Mouse (Mus musculus): ENCODE results near the gene Hapln2. TPM values are rescaled to one million over a fixed set of nuclear protein-coding genes. Genes with fewer than 3 reads are reported as not detected.

The Hapln2 gene
- total and polyA plus RNA-seq, 2 experiments from 2014 or later = 0.31 to 0.38 TPM

DNA sequence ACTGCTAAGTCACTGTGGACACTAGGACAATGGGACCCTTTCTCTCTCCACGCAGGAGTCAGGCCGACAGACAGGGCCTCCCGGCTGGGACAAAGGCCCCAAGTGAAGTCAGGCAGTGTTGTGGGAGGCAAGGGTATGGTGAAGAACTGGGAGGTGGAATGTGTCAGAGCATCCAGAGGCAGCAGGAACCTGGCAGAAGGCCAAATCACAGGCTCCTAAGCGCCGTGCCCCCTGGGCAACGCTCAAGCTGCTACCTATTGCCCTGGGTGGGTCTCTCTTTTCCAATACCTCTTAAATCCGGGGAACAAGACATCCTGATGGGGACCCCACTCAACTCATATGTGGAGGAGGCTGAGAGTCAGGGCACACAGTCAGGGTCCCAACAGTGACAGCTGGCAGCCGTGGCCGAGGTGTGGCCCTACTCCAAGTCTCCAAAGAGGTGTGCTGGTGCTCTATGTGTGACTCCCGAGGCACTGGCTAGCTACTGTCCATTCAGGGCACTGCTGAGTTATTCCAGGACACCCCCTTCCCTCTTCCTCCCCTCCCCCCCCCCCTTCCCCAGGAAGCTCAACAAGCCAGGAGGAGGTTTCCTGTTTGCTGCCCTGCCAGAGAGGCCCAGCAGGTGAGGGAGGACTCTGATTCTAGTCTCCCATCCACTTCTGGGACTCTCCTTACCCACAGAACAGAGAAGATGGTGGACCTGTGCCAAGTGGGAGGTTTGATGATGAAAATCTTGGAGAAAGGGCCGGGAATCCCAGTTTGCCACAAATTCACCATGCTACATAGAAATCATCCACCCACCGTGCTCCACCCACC is 41.7 kb downstream of the Hapln2 start:
- ATAC-seq (no peak), DNase-seq (no peak)
- Histone ChIP-seq H3K27me3 (ENCODE audit: insufficient read depth, low read length) (no peaks in the 10 kb centered on the region), H3K36me3 (ENCODE audit: insufficient read depth) (no peaks in the 10 kb centered on the region), H3K4me3 (ENCODE audit: low read depth, low read length) (no peak overlapping the region), H3K4me2 (ENCODE audit: low read depth) (no peak overlapping the region), H3K27ac (ENCODE audit: low read depth, low read length) (no peak overlapping the region), H3K9me3 (ENCODE audit: low read length) (no peaks in the 10 kb centered on the region), H3K4me1 (ENCODE audit: insufficient read depth) (peaks cover 15% of the 10 kb centered on the region), H3K9ac (no peak overlapping the region)
- no peak for TF ChIP-seq CTCF (IDR thresholded peaks at IDR 0.05; ENCODE audit: low read depth)
- WGBS = 17% methylated on average over 12 of the region's 12 CpGs

DNA sequence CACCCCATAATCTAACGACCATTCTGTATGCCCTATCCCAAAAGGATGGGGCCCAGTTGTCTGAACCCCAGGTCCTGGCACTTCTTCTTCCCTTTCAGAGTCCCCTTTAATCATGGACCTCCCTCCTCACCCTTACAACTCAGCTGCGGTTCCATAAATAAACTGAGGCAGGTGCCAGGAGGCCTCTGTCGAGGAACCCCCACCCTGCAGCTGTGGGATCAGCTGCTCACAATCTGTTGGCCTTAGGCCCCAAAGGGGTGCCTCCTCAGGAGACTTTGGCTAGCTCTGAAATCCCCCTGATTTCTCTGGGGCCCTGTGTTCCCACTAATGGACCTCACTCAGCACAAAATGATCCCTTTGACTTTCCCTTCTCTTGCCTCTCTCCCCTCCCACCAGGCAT is 43.3 kb downstream of the Hapln2 start:
- no peak overlapping the region for H3K4me2 ChIP-seq (ENCODE audit: low read depth)
- no peak overlapping the region for H3K4me3 ChIP-seq (ENCODE audit: low read depth, low read length)
- H3K27ac ChIP-seq (ENCODE audit: low read depth, low read length) = no peak overlapping the region
- peaks cover 15% of the 10 kb centered on the region for H3K4me1 ChIP-seq (ENCODE audit: insufficient read depth)
- no peaks in the 10 kb centered on the region for H3K9me3 ChIP-seq (ENCODE audit: low read length)
- H3K36me3 ChIP-seq (ENCODE audit: insufficient read depth) = no peaks in the 10 kb centered on the region
- TF ChIP-seq CTCF (IDR thresholded peaks at IDR 0.05; ENCODE audit: low read depth) = no peak
- no peak overlapping the region for H3K9ac ChIP-seq
- no peaks in the 10 kb centered on the region for H3K27me3 ChIP-seq (ENCODE audit: insufficient read depth, low read length)
- DNase-seq (no peak), ATAC-seq (no peak)
- 37% methylated on average over 3 of the region's 3 CpGs for WGBS

DNA sequence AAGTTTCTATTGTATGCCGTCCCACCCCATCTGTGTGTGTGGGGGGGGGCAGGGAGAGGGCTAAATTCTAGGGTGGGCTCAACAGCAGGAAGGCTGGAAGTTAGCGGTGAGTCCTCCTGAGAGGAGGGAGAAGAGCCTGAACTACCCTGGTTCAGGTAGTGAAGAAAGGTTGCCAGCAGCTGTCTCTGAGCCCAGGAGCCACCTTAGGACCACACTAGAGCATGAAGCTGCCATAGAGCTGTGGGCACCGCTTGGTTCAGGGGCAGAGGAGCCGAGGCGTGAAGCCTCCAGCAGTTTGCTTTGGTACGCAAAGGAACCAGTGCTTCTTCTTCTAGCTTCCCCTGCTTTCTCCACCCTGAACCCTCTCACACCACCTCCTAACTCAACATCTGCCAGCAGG is 43.8 kb downstream of the Hapln2 start:
- Histone ChIP-seq H3K27ac (ENCODE audit: low read depth, low read length) (no peak overlapping the region), H3K4me3 (ENCODE audit: low read depth, low read length) (no peak overlapping the region), H3K9ac (no peak overlapping the region), H3K4me2 (ENCODE audit: low read depth) (no peak overlapping the region), H3K36me3 (ENCODE audit: insufficient read depth) (no peaks in the 10 kb centered on the region), H3K9me3 (ENCODE audit: low read length) (no peaks in the 10 kb centered on the region), H3K4me1 (ENCODE audit: insufficient read depth) (peaks cover 15% of the 10 kb centered on the region), H3K27me3 (ENCODE audit: insufficient read depth, low read length) (no peaks in the 10 kb centered on the region)
- TF ChIP-seq CTCF (IDR thresholded peaks at IDR 0.05; ENCODE audit: low read depth) = no peak
- DNase-seq = no peak
- no peak for ATAC-seq
- 53% methylated on average over 6 of the region's 6 CpGs for WGBS

DNA sequence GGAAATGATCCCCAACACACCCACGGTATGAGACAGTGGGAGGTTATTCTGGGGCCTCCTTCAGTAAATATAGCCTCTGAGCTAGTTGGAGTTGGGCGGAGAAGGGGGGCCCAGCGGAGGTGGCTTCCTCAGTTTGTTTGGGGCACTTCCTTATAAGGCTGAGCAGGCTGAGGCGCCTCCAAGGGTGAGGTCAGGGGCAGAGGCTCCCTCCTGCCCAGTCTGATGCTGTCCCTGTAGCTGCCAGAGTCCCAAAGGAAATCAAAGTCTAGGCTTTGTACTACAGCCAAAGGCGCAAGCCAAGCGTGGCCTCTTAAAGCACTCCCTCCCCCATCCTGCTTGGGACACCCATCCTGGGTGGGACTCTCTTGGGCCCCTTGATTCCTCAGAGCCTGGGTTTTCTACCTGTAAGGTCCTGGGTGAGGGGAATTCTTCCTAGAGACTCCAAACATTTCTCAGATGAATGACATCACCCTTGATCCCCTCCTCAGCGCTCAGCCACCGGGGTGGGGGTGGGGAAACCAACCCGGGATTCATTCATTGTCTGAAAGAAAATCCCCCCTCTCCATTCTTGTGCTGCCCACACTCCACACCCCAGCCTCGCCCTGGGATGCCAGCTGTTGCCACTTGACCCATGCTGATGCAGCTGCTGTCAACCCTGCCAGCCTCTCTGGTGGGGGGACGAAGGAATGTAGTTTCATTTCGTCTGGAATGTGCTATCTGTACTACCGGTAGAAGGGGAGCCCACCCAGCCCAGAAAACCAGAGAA is 44.4 kb downstream of the Hapln2 start:
- H3K4me2 ChIP-seq (ENCODE audit: low read depth) = no peak overlapping the region
- H3K27ac ChIP-seq (ENCODE audit: low read depth, low read length) = no peak overlapping the region
- H3K4me1 ChIP-seq (ENCODE audit: insufficient read depth) = peaks cover 13% of the 10 kb centered on the region
- ATAC-seq (no peak), DNase-seq (no peak)
- no peaks in the 10 kb centered on the region for H3K36me3 ChIP-seq (ENCODE audit: insufficient read depth)
- no peaks in the 10 kb centered on the region for H3K27me3 ChIP-seq (ENCODE audit: insufficient read depth, low read length)
- no peak overlapping the region for H3K9ac ChIP-seq
- 13% methylated on average over 13 of the region's 13 CpGs for WGBS
- TF ChIP-seq CTCF (IDR thresholded peaks at IDR 0.05; ENCODE audit: low read depth) = no peak
- no peak overlapping the region for H3K4me3 ChIP-seq (ENCODE audit: low read depth, low read length)
- no peaks in the 10 kb centered on the region for H3K9me3 ChIP-seq (ENCODE audit: low read length)

DNA sequence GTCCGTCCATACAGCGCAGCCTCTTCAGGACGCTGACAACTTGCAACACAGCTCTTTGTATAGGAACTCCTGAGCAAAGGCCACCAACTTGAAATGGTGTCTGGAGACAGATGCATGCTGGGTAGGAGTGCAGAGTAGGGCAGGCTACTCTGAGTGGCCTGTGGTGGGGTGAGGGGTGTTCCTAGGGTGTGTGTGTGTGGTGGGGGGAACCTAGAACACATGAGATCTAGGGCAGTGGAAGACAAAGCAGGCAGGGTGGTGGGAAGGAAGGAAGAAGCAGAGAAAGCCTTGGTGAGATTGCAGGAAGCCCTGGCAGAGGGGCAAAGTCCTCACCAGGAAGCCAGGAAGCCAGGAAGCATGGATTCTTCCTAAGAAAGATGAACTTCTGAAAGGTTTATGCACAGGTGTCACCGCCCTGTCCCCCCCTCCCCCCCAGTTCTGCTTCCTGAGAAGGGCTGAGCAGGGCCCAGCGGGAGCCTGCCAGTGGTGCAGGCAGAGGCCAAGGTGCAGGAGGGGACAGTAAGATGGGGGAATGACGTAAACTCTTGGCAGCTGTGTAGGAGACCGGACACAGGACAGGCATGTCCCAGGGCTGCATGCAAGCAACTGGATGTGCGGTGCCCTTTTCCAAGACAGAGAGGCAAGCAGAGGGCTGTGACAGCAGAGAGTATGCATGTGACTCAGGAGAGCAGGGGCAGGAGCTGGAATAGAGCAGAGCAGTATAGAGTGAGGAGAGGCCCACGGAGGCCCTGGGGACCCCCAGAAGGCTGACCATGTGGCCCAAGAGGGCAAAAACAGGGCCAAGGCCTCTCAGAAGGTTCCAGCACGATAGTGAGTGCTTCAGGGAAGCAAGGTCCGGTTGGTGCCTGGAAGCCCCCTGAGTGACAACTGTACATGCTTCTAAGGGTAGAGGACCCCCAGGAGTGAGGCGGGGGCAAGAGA is 45.2 kb downstream of the Hapln2 start:
- no peak for TF ChIP-seq CTCF (IDR thresholded peaks at IDR 0.05; ENCODE audit: low read depth)
- Histone ChIP-seq H3K4me1 (ENCODE audit: insufficient read depth) (peaks cover 11% of the 10 kb centered on the region; the same call in 1 of the 2 replicates), H3K27me3 (ENCODE audit: insufficient read depth, low read length) (no peaks in the 10 kb centered on the region), H3K9ac (no peak overlapping the region), H3K27ac (ENCODE audit: low read depth, low read length) (no peak overlapping the region), H3K4me2 (ENCODE audit: low read depth) (no peak overlapping the region), H3K36me3 (ENCODE audit: insufficient read depth) (no peaks in the 10 kb centered on the region), H3K4me3 (ENCODE audit: low read depth, low read length) (no peak overlapping the region), H3K9me3 (ENCODE audit: low read length) (no peaks in the 10 kb centered on the region)
- DNase-seq (no peak), ATAC-seq (no peak)
- WGBS = 35% methylated on average over 12 of the region's 12 CpGs

DNA sequence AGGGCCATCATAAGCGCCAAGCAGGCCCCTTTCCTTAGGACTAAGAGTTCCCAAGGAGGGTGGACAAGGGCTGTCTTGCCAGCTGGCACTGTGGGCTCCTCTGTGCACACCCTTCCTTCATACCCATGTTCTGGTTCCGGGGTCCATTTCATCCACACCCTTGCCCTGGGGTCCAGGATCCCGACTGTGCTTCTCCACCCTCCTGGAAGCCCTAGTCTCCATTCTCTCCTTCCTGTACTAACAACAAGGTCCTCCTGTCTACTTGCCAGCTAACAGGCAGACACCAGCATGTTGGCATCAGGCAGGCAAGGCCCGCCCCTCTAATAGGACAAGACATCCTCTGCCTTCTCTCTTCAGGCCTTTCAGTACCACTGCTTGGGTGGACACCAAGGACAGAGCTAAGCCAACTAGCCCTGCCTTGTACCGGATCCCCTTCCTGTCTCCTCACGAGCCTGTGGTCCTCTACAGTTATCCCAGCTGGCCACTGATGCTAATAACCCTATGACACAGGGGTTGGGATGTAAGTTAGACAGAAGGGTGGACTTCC is 46.1 kb downstream of the Hapln2 start:
- no peaks in the 10 kb centered on the region for H3K27me3 ChIP-seq (ENCODE audit: insufficient read depth, low read length)
- no peaks in the 10 kb centered on the region for H3K9me3 ChIP-seq (ENCODE audit: low read length)
- no peak for ATAC-seq
- H3K4me2 ChIP-seq (ENCODE audit: low read depth) = no peak overlapping the region
- H3K4me1 ChIP-seq (ENCODE audit: insufficient read depth) = peaks cover 7% of the 10 kb centered on the region; the same call in 1 of the 2 replicates
- H3K4me3 ChIP-seq (ENCODE audit: low read depth, low read length) = no peak overlapping the region
- no peak for DNase-seq
- H3K9ac ChIP-seq = no peak overlapping the region
- 80% methylated on average over 6 of the region's 6 CpGs for WGBS
- no peaks in the 10 kb centered on the region for H3K36me3 ChIP-seq (ENCODE audit: insufficient read depth)
- TF ChIP-seq CTCF (IDR thresholded peaks at IDR 0.05; ENCODE audit: low read depth) = no peak
- no peak overlapping the region for H3K27ac ChIP-seq (ENCODE audit: low read depth, low read length)

Data from forebrain, postnatal 0 days (tissue).